Mouse (Mus musculus) T-helper 1 cell (primary cell): ENCODE results near the gene Gm12117.

Source experiments
- in situ Hi-C: fragments of 300-600 bp; cut with MboI, MseI; formaldehyde crosslinking; loops from one replicate; pipeline ENCODE4 v1.15.1; 2025; ENCODE audit warnings: high pct_unique_total_duplicates

The Gm12117 gene

GRCm38 (mm10) chr11:33276637-33277036, at the start of gene Gm12117:
Gene Gm12117, minus strand, starts transcription at chr11:33276737.
- in situ Hi-C loops: loop anchor here (25.0 kb wide), 1 partner anchor 1189 kb away; no protein-coding TSS in a partner anchor

- in situ Hi-C loops: no loop called here
Measured at GRCm38 (mm10) chr11:33319006-33319611, 42.6 kb upstream of the Gm12117 start.

GRCm38 (mm10) chr11:33309566-33309965, 33.0 kb upstream of the Gm12117 start:
- in situ Hi-C loops: no loop called here

- in situ Hi-C loops: no loop called here
Measured at GRCm38 (mm10) chr11:33300859-33301258, 24.3 kb upstream of the Gm12117 start.

GRCm38 (mm10) chr11:33299371-33299770, 22.8 kb upstream of the Gm12117 start:
- in situ Hi-C loops: loop anchor here (25.0 kb wide), 1 partner anchor 1212 kb away; no protein-coding TSS in a partner anchor

- in situ Hi-C loops: loop anchor here (25.0 kb wide), 1 partner anchor 1210 kb away; no protein-coding TSS in a partner anchor
Measured at GRCm38 (mm10) chr11:33297121-33297520, 20.6 kb upstream of the Gm12117 start.

- in situ Hi-C loops: loop anchor here (25.0 kb wide), 1 partner anchor 1208 kb away; no protein-coding TSS in a partner anchor
Measured at GRCm38 (mm10) chr11:33295422-33295821, 18.9 kb upstream of the Gm12117 start.

- in situ Hi-C loops: loop anchor here (5.0 to 25.0 kb wide), 2 partner anchors 122 to 1207 kb away; no protein-coding TSS in a partner anchor
Measured at GRCm38 (mm10) chr11:33294063-33294462, 17.5 kb upstream of the Gm12117 start.

GRCm38 (mm10) chr11:33278571-33278970, 2.0 kb upstream of the Gm12117 start:
- in situ Hi-C loops: loop anchor here (25.0 kb wide), 1 partner anchor 1191 kb away; no protein-coding TSS in a partner anchor

GRCm38 (mm10) chr11:33274816-33275215, 1.7 kb downstream of the Gm12117 start:
- in situ Hi-C loops: loop anchor here (25.0 kb wide), 1 partner anchor 1188 kb away; no protein-coding TSS in a partner anchor

- in situ Hi-C loops: no loop called here
Measured at GRCm38 (mm10) chr11:33274294-33274693, 2.2 kb downstream of the Gm12117 start.

GRCm38 (mm10) chr11:33240295-33240694, 36.2 kb downstream of the Gm12117 start:
- in situ Hi-C loops: no loop called here

- in situ Hi-C loops: no loop called here
Measured at GRCm38 (mm10) chr11:33234134-33234533, 42.4 kb downstream of the Gm12117 start.

GRCm38 (mm10) chr11:33232056-33232455, 44.5 kb downstream of the Gm12117 start:
- in situ Hi-C loops: no loop called here

GRCm38 (mm10) chr11:33228186-33228585, 48.4 kb downstream of the Gm12117 start:
- in situ Hi-C loops: no loop called here

GRCm38 (mm10) chr11:33226516-33226915, 50.0 kb downstream of the Gm12117 start:
- in situ Hi-C loops: no loop called here
